In the genomic region with DNA sequence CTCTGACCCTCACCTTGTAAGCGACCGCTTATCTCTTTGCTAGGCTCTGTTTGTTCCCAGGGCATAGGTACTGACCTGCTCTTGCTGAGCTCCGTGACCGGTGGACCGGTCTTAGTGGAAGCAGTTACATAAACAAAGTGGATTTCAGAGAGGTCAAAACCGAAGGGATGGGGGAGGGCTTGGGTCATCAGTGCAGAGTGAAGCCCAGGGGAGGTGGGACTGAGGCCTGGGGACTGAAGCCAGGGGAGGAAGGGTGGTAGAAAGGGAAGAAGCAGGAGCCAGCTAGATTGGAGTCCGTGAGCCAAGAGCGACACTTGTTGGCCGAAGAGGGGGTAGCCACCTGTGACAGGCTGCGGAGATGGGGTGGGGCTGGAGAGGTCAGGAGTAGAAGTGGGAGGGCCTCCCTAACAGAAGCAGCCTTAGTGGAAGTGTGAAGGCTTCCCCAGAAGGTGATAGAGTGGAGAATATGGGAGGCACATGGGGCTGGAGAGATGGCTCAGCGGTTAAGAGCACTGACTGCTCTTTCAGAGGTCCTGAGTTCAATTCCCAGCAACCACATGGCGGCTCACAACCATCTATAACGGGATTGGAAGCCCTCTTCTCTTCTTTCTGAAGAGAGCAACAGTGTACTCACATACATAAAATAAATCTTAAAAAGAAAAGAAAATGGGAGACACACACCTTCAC, we compare ENCODE assay signal across 8 mouse cellular contexts. TPM values are rescaled to one million over a fixed set of nuclear protein-coding genes. Genes with fewer than 3 reads are reported as not detected.
DNase-seq lines count a peak whose midpoint lies in the region; ATAC-seq and TF ChIP-seq lines count a peak whose summit lies in the region.

No protein-coding gene starts in this region.

- no peak overlapping the region for H3K4me2 ChIP-seq in forebrain, embryonic 16.5 days (ENCODE audit: low read length)
- no peak overlapping the region for H3K4me2 ChIP-seq in hindbrain, embryonic 13.5 days

- H3K27me3 ChIP-seq in forebrain, embryonic 16.5 days (replicated peaks; ENCODE audit: control insufficient read depth, insufficient read depth, low read length): no peaks in the 10 kb centered on the region
- H3K27me3 ChIP-seq in hindbrain, embryonic 13.5 days: no peaks in the 10 kb centered on the region
- H3K27me3 ChIP-seq in liver, adult 2 months (ENCODE audit: control insufficient read depth, insufficient read depth, low read length): no peaks in the 10 kb centered on the region

- no peak overlapping the region for H3K9ac ChIP-seq in forebrain, embryonic 16.5 days (replicated peaks; ENCODE audit: low read depth, low read length)
- no peak overlapping the region for H3K9ac ChIP-seq in hindbrain, embryonic 13.5 days
- H3K9ac ChIP-seq in liver, adult 2 months (ENCODE audit: low read depth, low read length): no peak overlapping the region

- DNase-seq in cerebellum, postnatal 10 days: peak; percentile 69 to 75
- DNase-seq in cerebellum, adult 18-20 months: no peak
- peak; percentile 46 to 58 for DNase-seq in adrenal gland, adult 18-20 months (ENCODE audit: low spot score in 2 of 2)
- peak; percentile 99 for DNase-seq in liver, adult 2 months (ENCODE audit: extremely low read depth, low read depth, low spot score)
- peak; percentile 78 for DNase-seq in naive thymus-derived CD4-positive, alpha-beta T cell, adult 2 months (ENCODE audit: low read depth)
- DNase-seq in thymus, postnatal 25 days: peak; percentile 76

- H3K4me3 ChIP-seq in forebrain, embryonic 16.5 days (replicated peaks; ENCODE audit: low read length): no peak overlapping the region
- no peak overlapping the region for H3K4me3 ChIP-seq in hindbrain, embryonic 13.5 days
- no peak overlapping the region for H3K4me3 ChIP-seq in liver, adult 2 months (ENCODE audit: insufficient read depth, low read depth, low read length)

- TF ChIP-seq CTCF in liver, adult 2 months (IDR thresholded peaks at IDR 0.05; ENCODE audit: low read depth, low read length): peak; percentile 91

- 47% methylated on average over 13 of the region's 13 CpGs for WGBS in forebrain, embryonic 16.5 days
- 41% methylated on average over 13 of the region's 13 CpGs for WGBS in hindbrain, embryonic 13.5 days
- WGBS in liver, adult 2 months: 21% methylated on average over 13 of the region's 13 CpGs

- no peak for TF ChIP-seq POLR2A in liver, adult 2 months (IDR thresholded peaks at IDR 0.05; ENCODE audit: extremely low read depth, insufficient read depth, low read length)

- H3K36me3 ChIP-seq in forebrain, embryonic 16.5 days (ENCODE audit: control insufficient read depth, insufficient read depth): no peaks in the 10 kb centered on the region
- H3K36me3 ChIP-seq in hindbrain, embryonic 13.5 days: no peaks in the 10 kb centered on the region
- H3K36me3 ChIP-seq in liver, adult 2 months (ENCODE audit: control insufficient read depth, insufficient read depth, low read length): no peaks in the 10 kb centered on the region

- no peak overlapping the region for H3K27ac ChIP-seq in forebrain, embryonic 16.5 days (ENCODE audit: low read length)
- H3K27ac ChIP-seq in hindbrain, embryonic 13.5 days: no peak overlapping the region
- H3K27ac ChIP-seq in liver, adult 2 months (replicated peaks; ENCODE audit: insufficient read depth, low read depth, low read length): no peak overlapping the region

- ATAC-seq in forebrain, embryonic 16.5 days: 0 out of 2 replicates have a peak, but pooled peaks have one; percentile 36
- ATAC-seq in hindbrain, embryonic 13.5 days (ENCODE audit: low FRiP score): peak; percentile 43; the same call in 1 of the 2 replicates

- H3K9me3 ChIP-seq in forebrain, embryonic 16.5 days (ENCODE audit: control insufficient read depth, low read length): no peaks in the 10 kb centered on the region
- H3K9me3 ChIP-seq in hindbrain, embryonic 13.5 days: no peaks in the 10 kb centered on the region

- H3K79me2 ChIP-seq in liver, adult 2 months (ENCODE audit: control insufficient read depth, insufficient read depth, low read length): no peaks in the 10 kb centered on the region

- H3K4me1 ChIP-seq in forebrain, embryonic 16.5 days (replicated peaks; ENCODE audit: control insufficient read depth, insufficient read depth, low read length): no peaks in the 10 kb centered on the region
- no peaks in the 10 kb centered on the region for H3K4me1 ChIP-seq in hindbrain, embryonic 13.5 days (replicated peaks)
- H3K4me1 ChIP-seq in liver, adult 2 months (ENCODE audit: control insufficient read depth, insufficient read depth, low read length): peaks cover 5% of the 10 kb centered on the region; the same call in 1 of the 2 replicates

RNA-seq across cellular contexts. Expression of a gene that starts 22.6 kb away (rescaled TPM):
- total RNA-seq in adrenal gland, adult 18-20 months (2021): 100 to 1,000 TPM; 132 to 171 TPM
- 11.4 and 11.8 TPM in 2 replicates for polyA plus RNA-seq in forebrain, embryonic 16.5 days (2015; fragmentation: Nextera tagmentation; extraction: Ambion mirVana)
- 12.7 and 13.8 TPM in 2 replicates for polyA plus RNA-seq in hindbrain, embryonic 13.5 days (2015; fragmentation: Nextera tagmentation; extraction: Ambion mirVana)
- total RNA-seq in liver, adult 2 months (2014; rRNA removed): 8.9 and 9.5 TPM in 2 replicates
- 16.0 and 16.4 TPM in 2 replicates for polyA plus RNA-seq in liver, adult 2 months (2012; rRNA removed)

RNA-seq across cellular contexts. Expression of a gene that starts 36.3 kb away (rescaled TPM):
- not detected for total RNA-seq in adrenal gland, adult 18-20 months (2021)
- polyA plus RNA-seq in forebrain, embryonic 16.5 days (2015; fragmentation: Nextera tagmentation; extraction: Ambion mirVana): not detected in 2 replicates
- polyA plus RNA-seq in hindbrain, embryonic 13.5 days (2015; fragmentation: Nextera tagmentation; extraction: Ambion mirVana): not detected in 2 replicates
- total RNA-seq in liver, adult 2 months (2014; rRNA removed): not detected in 2 replicates
- polyA plus RNA-seq in liver, adult 2 months (2012; rRNA removed): not detected in 2 replicates

RNA-seq across cellular contexts. Expression of a gene that starts 36.4 kb away (rescaled TPM):
- total RNA-seq in adrenal gland, adult 18-20 months (2021): 10 to 100 TPM; 25.4 to 30.2 TPM
- polyA plus RNA-seq in forebrain, embryonic 16.5 days (2015; fragmentation: Nextera tagmentation; extraction: Ambion mirVana): 22.0 and 25.9 TPM in 2 replicates
- polyA plus RNA-seq in hindbrain, embryonic 13.5 days (2015; fragmentation: Nextera tagmentation; extraction: Ambion mirVana): 22.1 and 22.8 TPM in 2 replicates
- total RNA-seq in liver, adult 2 months (2014; rRNA removed): 1.2 and 1.3 TPM in 2 replicates
- 4.0 and 4.1 TPM in 2 replicates for polyA plus RNA-seq in liver, adult 2 months (2012; rRNA removed)

RNA-seq across cellular contexts. Expression of a gene that starts 39.0 kb away (rescaled TPM):
- total RNA-seq in adrenal gland, adult 18-20 months (2021): not detected
- polyA plus RNA-seq in forebrain, embryonic 16.5 days (2015; fragmentation: Nextera tagmentation; extraction: Ambion mirVana): 0.50 and 1.1 TPM in 2 replicates
- 1.6 and 1.8 TPM in 2 replicates for polyA plus RNA-seq in hindbrain, embryonic 13.5 days (2015; fragmentation: Nextera tagmentation; extraction: Ambion mirVana)
- total RNA-seq in liver, adult 2 months (2014; rRNA removed): not detected in 2 replicates
- not detected in 2 replicates for polyA plus RNA-seq in liver, adult 2 months (2012; rRNA removed)

Comparison
In these comparisons a context has a peak if more than half of its experiments do, and no peak if none do; other contexts are left out.
1. DNase-seq: peak in cerebellum, postnatal 10 days (2 of 2), adrenal gland, adult 18-20 months (2 of 2), liver, adult 2 months (single experiment), naive thymus-derived CD4-positive, alpha-beta T cell, adult 2 months (single experiment) and thymus, postnatal 25 days (single experiment); none in cerebellum, adult 18-20 months (0 of 2).